Mouse (Mus musculus) small intestine, adult 2 months (tissue): ENCODE data around the gene Map4k2.

ENCODE experiments used
- CTCF ChIP-seq: fragments of 200-500 bp; IDR thresholded peaks from 2 replicates; pipeline ENCODE4 v1.5.1; 2012; ENCODE audit warnings: low read depth, mild to moderate bottlenecking, control low read depth, inconsistent platforms, low read length, moderate library complexity, mixed read lengths; ENCODE audit not compliant: insufficient replicate concordance, insufficient read length; ENCODE audit errors: extremely low read depth
- POLR2A ChIP-seq: fragments of 200-500 bp; IDR thresholded peaks from 2 replicates; pipeline ENCODE4 v1.6.1; 2012; ENCODE audit warnings: low read depth, mild to moderate bottlenecking, control low read depth, inconsistent platforms, low read length, moderate library complexity

GRCm38 (mm10) chr19:6386234-6386633 is 45.3 kb downstream of the Map4k2 start:
- TF ChIP-seq POLR2A (no peak), CTCF (no peak)
